Mouse (Mus musculus) forebrain, embryonic 11.5 days (tissue): ENCODE data around the gene Kat2b. TPM values are rescaled to one million over a fixed set of nuclear protein-coding genes. Genes with fewer than 3 reads are reported as not detected.

ENCODE experiments used
- ATAC-seq: fragments of 200-750 bp; cut with Nextera tagmentation; replicated peaks from 2 replicates; pipeline ENCODE4 v1.8.0; 2017; ENCODE audit warnings: moderate TSS enrichment; ENCODE audit not compliant: low FRiP score
- DNase-seq: peaks from one replicate; pipeline ENCODE4 v3.0.0-alpha.2; 2017; ENCODE audit warnings: low spot score
- H3K27ac ChIP-seq: fragments of 300-500 bp; sonication (generic); 2 replicates; pipeline ENCODE4 v1.5.1; 2014; ENCODE audit warnings: low read depth, low read length
- H3K27me3 ChIP-seq: fragments of 300-500 bp; sonication (generic); 2 replicates; pipeline ENCODE4 v1.6.1; 2014; ENCODE audit warnings: mild to moderate bottlenecking, low read length, mixed read lengths; ENCODE audit not compliant: control insufficient read depth, insufficient read depth
- H3K36me3 ChIP-seq: fragments of 300-500 bp; sonication (generic); 2 replicates; pipeline ENCODE4 v1.6.1; 2014; ENCODE audit warnings: mild to moderate bottlenecking, low read length, moderate library complexity, mixed read lengths; ENCODE audit not compliant: control insufficient read depth, insufficient read depth
- H3K4me1 ChIP-seq: fragments of 300-500 bp; sonication (generic); replicated peaks from 2 replicates; pipeline ENCODE4 v1.6.1; 2014; ENCODE audit warnings: low read length, mixed read lengths; ENCODE audit not compliant: control insufficient read depth, insufficient read depth
- H3K4me2 ChIP-seq: fragments of 300-500 bp; sonication (generic); 2 replicates; pipeline ENCODE4 v1.6.1; 2014; ENCODE audit warnings: low read depth, mild to moderate bottlenecking, low read length, moderate library complexity, mixed read lengths; ENCODE audit not compliant: severe bottlenecking
- H3K4me3 ChIP-seq: fragments of 300-500 bp; sonication (generic); 2 replicates; pipeline ENCODE4 v1.5.1; 2014; ENCODE audit warnings: low read depth, low read length
- H3K9ac ChIP-seq: fragments of 300-500 bp; sonication (generic); 2 replicates; pipeline ENCODE4 v1.6.1; 2014; ENCODE audit warnings: low read length
- H3K9me3 ChIP-seq: fragments of 300-500 bp; sonication (generic); 2 replicates; pipeline ENCODE4 v1.6.1; 2016; ENCODE audit warnings: low read length, mixed read lengths; ENCODE audit not compliant: control insufficient read depth
- WGBS: fragments of 180-500 bp; shearing (Covaris S2); extraction: QIAGEN DNeasy Blood & Tissue Kit; methylation state at CpG from one replicate; pipeline ENCODE4 v1.1.7; 2014; 5-methylcytosine and 5-hydroxymethylcytosine counted together
- polyA plus RNA-seq: library from polyadenylated mRNA; unstranded; fragments of >200 nt; fragmentation: Nextera tagmentation; extraction: Ambion mirVana; gene quantifications from 2 replicates; pipeline ENCODE4 v1.2.1, GENCODE M21; 2014

Kat2b gene
- polyA plus RNA-seq, 1 experiment from 2014 or later = 6.1 TPM

DNA sequence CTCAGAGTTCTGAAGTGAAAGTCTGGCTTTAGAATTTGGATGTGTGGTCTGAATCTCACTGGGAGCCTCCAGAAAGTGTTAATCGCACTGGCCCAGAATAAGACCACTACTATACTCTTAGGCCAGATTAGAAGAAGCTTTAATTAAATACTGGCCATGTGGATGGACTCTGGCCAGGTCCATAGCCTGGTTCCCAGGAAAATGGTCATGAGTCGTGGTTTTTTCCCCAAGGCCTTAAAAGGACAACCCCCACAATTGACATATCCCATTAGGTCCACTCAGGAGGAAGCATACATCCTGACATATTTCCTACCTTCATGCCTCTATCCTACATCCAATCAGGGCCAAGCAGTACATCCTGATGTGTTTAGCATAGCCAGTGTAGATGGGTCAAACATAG lies 10.5 kb downstream of the Kat2b start:
- 96% methylated on average over 2 of the region's 2 CpGs for WGBS
- Histone ChIP-seq H3K9me3 (no peaks in the 10 kb centered on the region), H3K36me3 (no peaks in the 10 kb centered on the region), H3K27ac (no peak overlapping the region), H3K9ac (no peak overlapping the region), H3K27me3 (no peaks in the 10 kb centered on the region), H3K4me1 (no peaks in the 10 kb centered on the region; the same call in 1 of the 2 replicates), H3K4me3 (no peak overlapping the region), H3K4me2 (no peak overlapping the region)
- DNase-seq (no peak), ATAC-seq (no peak)

DNA sequence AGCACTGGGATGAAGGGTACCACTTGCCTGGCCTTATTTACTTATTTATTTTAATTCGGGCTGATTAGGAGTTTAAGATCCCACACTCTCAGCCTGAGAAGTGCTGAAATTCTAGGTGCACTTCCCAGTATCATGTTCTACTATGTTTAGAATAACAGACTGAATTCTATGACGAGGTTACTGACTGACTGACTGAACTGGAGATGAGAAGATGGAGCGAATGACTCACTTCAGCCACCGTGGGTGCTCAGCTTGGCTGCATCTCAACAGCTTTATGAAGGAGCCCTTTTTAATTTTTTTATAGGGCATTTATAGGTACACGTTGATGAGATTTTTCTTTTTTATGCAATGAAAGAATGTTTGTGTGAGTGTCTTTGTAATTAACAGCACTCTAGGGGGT lies 11.1 kb downstream of the Kat2b start:
- no peak for ATAC-seq
- H3K36me3 ChIP-seq = no peaks in the 10 kb centered on the region
- 81% methylated on average over 5 of the region's 5 CpGs for WGBS
- no peak overlapping the region for H3K27ac ChIP-seq
- DNase-seq = no peak
- H3K4me2 ChIP-seq = no peak overlapping the region
- H3K9ac ChIP-seq = no peak overlapping the region
- H3K27me3 ChIP-seq = no peaks in the 10 kb centered on the region
- no peak overlapping the region for H3K4me3 ChIP-seq
- H3K4me1 ChIP-seq = no peaks in the 10 kb centered on the region; the same call in 1 of the 2 replicates
- H3K9me3 ChIP-seq = no peaks in the 10 kb centered on the region

DNA sequence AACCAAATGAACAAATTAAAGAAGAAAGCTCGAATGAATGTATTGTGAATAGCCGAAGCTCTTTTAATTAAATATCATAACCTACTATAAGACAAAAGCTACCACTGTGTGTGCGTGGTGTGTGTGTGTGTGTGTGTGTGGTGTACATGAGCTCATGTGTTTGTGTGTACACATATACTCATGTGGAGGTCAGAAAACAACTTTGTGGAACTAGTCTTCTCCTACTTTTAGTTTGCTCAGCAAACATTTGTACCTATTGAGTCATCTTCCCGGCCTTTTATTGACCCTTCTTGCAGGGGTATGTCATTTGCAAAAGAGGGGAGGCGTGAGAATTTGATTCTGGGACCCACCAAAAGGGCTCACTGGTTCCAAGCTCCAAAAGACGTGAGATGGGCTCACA lies 11.6 kb downstream of the Kat2b start:
- Histone ChIP-seq H3K4me2 (no peak overlapping the region), H3K4me1 (no peaks in the 10 kb centered on the region; the same call in 1 of the 2 replicates), H3K9me3 (no peaks in the 10 kb centered on the region), H3K27ac (no peak overlapping the region), H3K4me3 (no peak overlapping the region), H3K27me3 (no peaks in the 10 kb centered on the region), H3K9ac (no peak overlapping the region), H3K36me3 (no peaks in the 10 kb centered on the region)
- ATAC-seq (no peak), DNase-seq (no peak)
- 84% methylated on average over 6 of the region's 6 CpGs for WGBS

DNA sequence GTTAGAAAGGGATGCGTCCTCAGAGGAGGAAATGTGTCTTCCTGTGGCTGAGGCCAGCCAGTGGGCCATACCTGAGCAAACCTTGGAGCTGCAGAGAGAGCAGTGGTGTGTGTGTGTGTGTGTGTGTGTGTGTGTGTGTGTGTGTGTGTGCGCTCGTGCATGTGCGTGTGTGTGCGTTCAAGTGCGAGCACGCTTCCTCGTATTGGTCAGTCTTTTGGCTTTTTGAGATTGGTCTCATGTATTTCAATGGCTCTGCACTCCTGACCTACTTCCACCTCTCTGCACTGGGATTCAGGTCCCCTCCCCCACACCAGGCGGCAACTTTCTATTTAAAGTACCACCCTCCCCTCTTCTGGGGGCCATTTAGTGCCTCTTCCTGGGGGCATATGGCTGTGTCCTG lies 12.1 kb downstream of the Kat2b start:
- Histone ChIP-seq H3K27ac (no peak overlapping the region), H3K4me3 (no peak overlapping the region), H3K9ac (no peak overlapping the region), H3K4me1 (no peaks in the 10 kb centered on the region; the same call in 1 of the 2 replicates), H3K27me3 (no peaks in the 10 kb centered on the region), H3K4me2 (no peak overlapping the region), H3K9me3 (no peaks in the 10 kb centered on the region), H3K36me3 (no peaks in the 10 kb centered on the region)
- ATAC-seq (no peak), DNase-seq (no peak)
- WGBS = 55% methylated on average over 9 of the region's 9 CpGs

DNA sequence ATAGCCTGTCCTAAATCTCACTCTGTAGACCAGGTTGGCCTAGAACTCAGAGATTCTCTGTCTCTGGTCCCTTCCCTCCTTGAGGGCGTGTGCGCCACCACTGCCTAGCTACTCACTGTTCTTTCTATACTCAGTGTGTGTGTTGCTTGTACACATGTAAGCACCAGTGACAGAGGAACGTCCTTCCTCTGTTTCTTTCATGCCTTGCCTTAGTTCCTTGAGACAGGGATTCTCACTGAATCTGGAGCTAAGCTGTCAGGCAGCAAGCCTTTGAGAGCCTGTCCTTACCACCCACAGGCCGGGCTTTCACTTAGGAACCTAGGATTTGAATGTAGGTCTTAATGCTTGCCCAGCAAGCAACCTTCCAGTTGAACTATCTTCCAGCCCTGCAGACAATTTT lies 13.0 kb downstream of the Kat2b start:
- DNase-seq (no peak), ATAC-seq (no peak)
- Histone ChIP-seq H3K9ac (no peak overlapping the region), H3K4me2 (no peak overlapping the region), H3K4me1 (no peaks in the 10 kb centered on the region; the same call in 1 of the 2 replicates), H3K27ac (no peak overlapping the region), H3K4me3 (no peak overlapping the region), H3K9me3 (no peaks in the 10 kb centered on the region), H3K27me3 (no peaks in the 10 kb centered on the region), H3K36me3 (no peaks in the 10 kb centered on the region)
- WGBS = 38% methylated on average over 4 of the region's 4 CpGs

DNA sequence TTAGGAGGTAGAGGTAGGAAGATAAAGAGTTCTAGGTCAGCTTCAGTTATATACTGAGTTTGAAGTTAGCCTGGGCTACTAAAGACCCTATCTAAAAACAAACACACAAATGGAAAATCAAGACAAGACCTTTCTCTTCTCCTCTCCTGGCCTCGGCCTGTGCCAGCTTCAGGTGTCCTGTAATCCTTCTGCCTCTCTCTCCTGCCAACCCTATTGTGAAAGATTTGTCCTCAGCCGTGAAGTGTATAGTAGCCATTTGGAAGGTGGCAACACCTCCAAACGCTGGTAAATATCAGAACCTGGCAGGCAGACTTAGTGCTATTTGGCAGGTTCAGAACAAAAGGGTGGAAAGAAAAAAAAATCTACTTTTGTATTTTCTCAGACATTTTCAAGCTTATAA lies 13.6 kb downstream of the Kat2b start:
- Histone ChIP-seq H3K9ac (no peak overlapping the region), H3K4me2 (no peak overlapping the region), H3K9me3 (no peaks in the 10 kb centered on the region), H3K27ac (no peak overlapping the region), H3K4me1 (no peaks in the 10 kb centered on the region; the same call in 1 of the 2 replicates), H3K27me3 (no peaks in the 10 kb centered on the region), H3K36me3 (no peaks in the 10 kb centered on the region), H3K4me3 (no peak overlapping the region)
- WGBS = 71% methylated on average over 3 of the region's 3 CpGs
- DNase-seq (no peak), ATAC-seq (no peak)

DNA sequence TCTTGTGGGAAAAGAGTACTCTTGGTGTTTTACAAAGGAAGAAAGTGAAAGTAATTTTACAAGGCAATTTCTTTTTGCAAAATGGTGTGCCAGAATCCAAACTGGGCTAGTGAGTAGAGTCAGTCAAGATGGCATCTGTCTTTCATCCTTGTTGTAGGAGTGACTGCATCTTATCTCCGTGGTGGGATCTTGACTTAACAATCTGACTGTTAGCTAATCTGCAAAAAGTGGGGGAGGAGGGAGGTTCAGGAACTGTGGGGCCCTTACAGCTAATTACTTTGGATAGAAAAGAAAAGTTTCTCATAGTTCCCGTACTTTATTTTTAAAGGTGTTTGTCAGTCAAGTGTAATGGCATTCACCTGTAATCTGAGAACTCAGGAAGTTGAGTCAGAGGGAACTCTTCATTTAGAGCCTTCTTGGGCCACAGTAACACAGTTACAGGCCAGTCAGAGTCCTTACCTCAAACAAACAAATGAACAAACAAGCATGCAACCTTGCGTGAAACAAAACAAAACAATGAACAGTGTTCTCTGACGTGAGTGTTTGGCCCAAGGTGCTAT lies 15.4 kb downstream of the Kat2b start:
- no peaks in the 10 kb centered on the region for H3K9me3 ChIP-seq
- ATAC-seq (no peak), DNase-seq (no peak)
- no peaks in the 10 kb centered on the region; the same call in 1 of the 2 replicates for H3K4me1 ChIP-seq
- H3K36me3 ChIP-seq = no peaks in the 10 kb centered on the region
- no peak overlapping the region for H3K27ac ChIP-seq
- H3K9ac ChIP-seq = no peak overlapping the region
- H3K4me2 ChIP-seq = no peak overlapping the region
- H3K4me3 ChIP-seq = no peak overlapping the region
- no peaks in the 10 kb centered on the region for H3K27me3 ChIP-seq
- WGBS = 68% methylated on average over 4 of the region's 4 CpGs

DNA sequence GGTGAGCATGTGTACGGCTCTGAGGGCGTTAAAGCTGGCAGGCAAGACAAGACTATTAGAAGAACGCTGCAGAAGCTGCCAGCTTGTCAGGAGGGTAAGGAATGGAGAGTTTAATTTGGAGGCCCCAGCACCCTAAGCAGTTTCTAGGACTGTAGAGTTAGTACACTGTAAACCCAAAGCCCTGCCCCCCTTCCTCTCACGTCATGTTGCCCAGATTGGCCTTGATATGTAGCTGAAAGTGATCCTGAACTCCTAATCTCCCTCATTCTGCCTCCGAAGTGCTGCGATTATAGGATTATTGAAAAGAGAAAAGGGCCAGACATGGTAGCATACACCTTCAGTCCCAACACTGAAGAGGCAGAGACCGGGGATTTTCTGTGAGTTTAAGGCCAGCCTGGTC lies 16.1 kb downstream of the Kat2b start:
- no peak for ATAC-seq
- no peaks in the 10 kb centered on the region for H3K9me3 ChIP-seq
- H3K9ac ChIP-seq = no peak overlapping the region
- H3K27me3 ChIP-seq = no peaks in the 10 kb centered on the region
- WGBS = 93% methylated on average over 7 of the region's 7 CpGs
- DNase-seq = no peak
- no peak overlapping the region for H3K4me2 ChIP-seq
- H3K4me3 ChIP-seq = no peak overlapping the region
- H3K4me1 ChIP-seq = no peaks in the 10 kb centered on the region; the same call in 1 of the 2 replicates
- no peak overlapping the region for H3K27ac ChIP-seq
- no peaks in the 10 kb centered on the region for H3K36me3 ChIP-seq

DNA sequence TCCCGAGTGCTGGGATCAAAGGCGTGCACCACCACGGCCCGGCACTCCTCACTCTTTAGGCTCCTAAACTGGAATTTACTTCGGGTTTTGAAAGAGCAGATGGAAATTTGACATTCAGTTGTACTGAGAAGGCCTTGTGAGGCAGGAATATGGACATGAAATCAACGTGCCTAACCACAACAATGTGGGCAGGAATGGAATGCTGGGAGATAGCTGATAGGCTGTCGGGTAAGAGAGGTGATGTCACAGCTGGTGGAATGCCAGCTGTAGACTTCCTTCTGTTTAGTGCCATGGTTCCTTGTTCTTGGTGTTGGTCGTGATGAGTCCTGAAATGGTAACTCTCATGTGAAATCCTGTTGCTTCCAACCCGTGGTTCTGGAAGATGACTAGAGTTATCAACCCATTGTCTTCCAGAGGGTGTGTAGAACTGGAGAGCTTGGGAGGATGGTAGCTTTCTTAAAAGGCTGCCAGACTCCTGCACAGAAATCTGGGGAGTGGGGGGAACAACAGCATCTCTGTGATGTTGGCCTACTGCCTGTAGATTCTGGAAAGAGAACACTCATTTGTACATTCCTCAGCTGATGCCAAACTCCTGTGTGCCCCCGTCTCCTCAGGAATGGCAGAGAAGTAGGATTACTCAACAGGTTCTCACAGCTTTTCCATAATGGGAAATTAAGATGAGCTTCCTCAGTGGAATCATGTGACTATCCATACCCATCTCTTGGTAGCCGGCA lies 17.4 kb downstream of the Kat2b start:
- no peaks in the 10 kb centered on the region for H3K9me3 ChIP-seq
- H3K4me3 ChIP-seq = no peak overlapping the region
- 89% methylated on average over 11 of the region's 11 CpGs for WGBS
- DNase-seq (no peak), ATAC-seq (no peak)
- no peaks in the 10 kb centered on the region for H3K27me3 ChIP-seq
- no peak overlapping the region for H3K27ac ChIP-seq
- no peaks in the 10 kb centered on the region for H3K36me3 ChIP-seq
- H3K4me2 ChIP-seq = no peak overlapping the region
- H3K9ac ChIP-seq = no peak overlapping the region
- H3K4me1 ChIP-seq = no peaks in the 10 kb centered on the region
